In the genomic region with DNA sequence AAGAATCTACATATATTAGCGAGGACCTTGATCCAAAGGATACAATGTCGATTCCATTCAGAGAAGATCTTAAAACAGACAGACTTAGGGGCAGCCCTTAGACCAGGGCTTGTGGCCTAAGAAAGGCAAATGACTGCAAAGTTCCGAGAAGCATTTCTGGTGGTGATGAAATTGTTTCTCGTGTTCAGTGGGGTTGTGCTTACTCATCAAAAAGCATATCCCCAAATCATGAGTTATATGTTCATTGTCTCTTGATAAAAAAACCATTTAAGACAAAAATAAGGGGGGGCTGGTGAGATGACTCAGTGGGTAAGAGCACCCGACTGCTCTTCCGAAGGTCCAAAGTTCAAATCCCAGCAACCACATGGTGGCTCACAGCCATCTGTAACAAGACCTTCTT, we compare ENCODE assay signal across 25 mouse cellular contexts.
"Had no signal": no experiment of that assay in that cellular context is flagged by ENCODE, and none has a peak within 500 bp of the region (broad histone marks: within the 10 kb centered on the region; RNA-seq: fewer than 3 reads in every experiment).

No protein-coding gene starts in this region.

- H3K27me3 ChIP-seq: heart, embryonic 15.5 days; hindbrain, embryonic 13.5 days; hindbrain, embryonic 15.5 days; intestine, embryonic 15.5 days; limb, embryonic 12.5 days; liver, embryonic 13.5 days had no signal

- H3K4me1 ChIP-seq: hindbrain, embryonic 13.5 days; hindbrain, embryonic 15.5 days; intestine, embryonic 15.5 days; limb, embryonic 12.5 days had no signal

- ATAC-seq: hindbrain, postnatal 0 days; intestine, embryonic 15.5 days; intestine, postnatal 0 days had no signal

- H3K4me3 ChIP-seq: gastrocnemius, adult 2 months; heart, embryonic 13.5 days; heart, embryonic 15.5 days; hindbrain, embryonic 13.5 days; hindbrain, embryonic 15.5 days; intestine, embryonic 15.5 days; layer of hippocampus, adult 2 months; left cerebral cortex, adult 2 months; limb, embryonic 10.5 days; limb, embryonic 12.5 days; liver, embryonic 13.5 days had no signal

- H3K27ac ChIP-seq: gastrocnemius, adult 2 months; heart, embryonic 13.5 days; heart, embryonic 15.5 days; hindbrain, embryonic 13.5 days; hindbrain, embryonic 15.5 days; hindbrain, postnatal 0 days; intestine, embryonic 15.5 days; layer of hippocampus, adult 2 months; left cerebral cortex, adult 2 months; limb, embryonic 10.5 days; limb, embryonic 12.5 days had no signal

- H3K4me2 ChIP-seq: heart, embryonic 11.5 days; heart, embryonic 13.5 days; heart, embryonic 15.5 days; hindbrain, embryonic 13.5 days; hindbrain, embryonic 15.5 days; intestine, embryonic 15.5 days; limb, embryonic 12.5 days; liver, embryonic 11.5 days; liver, embryonic 13.5 days had no signal

- H3K9ac ChIP-seq: heart, embryonic 13.5 days; heart, embryonic 15.5 days; hindbrain, embryonic 13.5 days; hindbrain, embryonic 15.5 days; intestine, embryonic 15.5 days; limb, embryonic 12.5 days; liver, embryonic 13.5 days had no signal

- H3K36me3 ChIP-seq: heart, embryonic 13.5 days; heart, embryonic 15.5 days; hindbrain, embryonic 13.5 days; hindbrain, embryonic 15.5 days; intestine, embryonic 15.5 days; limb, embryonic 10.5 days; limb, embryonic 12.5 days; liver, embryonic 13.5 days had no signal

- H3K9me3 ChIP-seq: heart, embryonic 13.5 days; heart, embryonic 15.5 days; hindbrain, embryonic 13.5 days; hindbrain, embryonic 15.5 days; intestine, embryonic 15.5 days; limb, embryonic 10.5 days; limb, embryonic 12.5 days; liver, embryonic 13.5 days had no signal

- DNase-seq: gastrocnemius, adult 2 months; gastrocnemius, postnatal 14 days; gastrocnemius, postnatal 36 days; heart, postnatal 14 days; heart, postnatal 36 days; kidney, adult 18-20 months; kidney, adult 8-10 months; kidney, postnatal 10 days; kidney, postnatal 25 days; kidney, postnatal 4 days; liver; liver, embryonic 13.5 days had no signal
